Mouse (Mus musculus) hindlimb bud, embryonic 11.5 days (tissue): Measurements from ENCODE around the gene Iqca.
A peak's percentile ranks its signal among the peaks of the same experiment; 100 is the strongest.

Source experiments
- DNase-seq: peaks from one replicate; pipeline ENCODE4 v3.0.0-alpha.2; 2012; ENCODE audit warnings: low read depth, low spot score; ENCODE audit errors: extremely low spot score

Iqca gene

DNA sequence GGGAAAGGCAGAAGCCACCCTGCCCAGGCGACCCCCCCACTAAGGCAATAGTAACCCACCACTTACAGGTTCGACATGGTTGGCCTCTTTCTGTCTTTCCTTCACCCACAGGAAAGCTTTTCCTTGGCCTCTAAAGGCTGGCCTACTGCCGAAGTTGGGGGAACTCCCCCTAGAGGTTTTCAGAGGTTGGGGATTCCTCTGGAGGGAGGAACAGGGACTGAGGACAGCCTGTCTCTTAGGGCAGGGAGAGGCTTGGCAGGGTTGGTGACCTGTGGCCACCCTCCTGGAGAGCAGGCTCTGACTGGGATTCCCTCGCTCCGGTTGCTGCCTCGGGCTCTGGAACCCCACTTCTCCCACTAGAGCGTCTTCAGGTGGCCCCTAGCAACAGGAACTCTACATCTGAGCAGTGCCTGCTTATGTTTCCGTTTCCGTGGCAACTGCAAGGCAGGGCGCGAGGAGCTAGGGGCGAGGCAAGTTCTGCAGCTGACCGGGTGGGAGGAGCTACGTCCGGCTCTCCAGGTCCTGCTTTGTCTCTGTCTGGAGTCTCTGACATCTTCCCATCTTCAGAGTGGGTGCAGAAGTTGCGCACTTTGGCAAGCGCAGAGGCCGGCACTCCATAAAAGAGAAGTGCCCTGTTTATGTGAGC, at the start of gene Iqca:
Gene Iqca, minus strand, starts transcription at position 303 of the 646 bp plus-strand sequence.
- DNase-seq = peak; percentile 57

GRCm38 (mm10) chr1:90202207-90202978, 49.2 kb upstream of the Iqca start:
- no peak for DNase-seq

DNA sequence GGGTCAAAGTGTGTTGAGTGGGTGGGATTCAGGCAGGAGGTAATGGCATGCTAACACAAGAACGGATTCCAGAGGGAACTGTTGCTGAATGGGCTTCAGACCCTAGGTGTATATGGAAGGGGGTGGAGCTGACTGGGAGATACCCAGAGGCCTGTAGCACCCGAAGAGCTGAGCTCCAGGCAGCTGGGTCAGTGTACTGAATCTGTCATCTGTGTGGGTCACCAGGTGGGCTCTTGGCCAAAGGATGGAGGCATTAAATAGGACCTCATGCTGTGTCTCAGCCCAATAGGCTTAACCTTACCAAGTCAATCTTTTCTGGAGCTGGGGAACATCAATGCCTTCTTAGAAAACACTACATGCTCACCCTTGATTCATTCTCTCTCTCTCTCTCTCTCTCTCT, 48.5 kb upstream of the Iqca start:
- DNase-seq = no peak

DNA sequence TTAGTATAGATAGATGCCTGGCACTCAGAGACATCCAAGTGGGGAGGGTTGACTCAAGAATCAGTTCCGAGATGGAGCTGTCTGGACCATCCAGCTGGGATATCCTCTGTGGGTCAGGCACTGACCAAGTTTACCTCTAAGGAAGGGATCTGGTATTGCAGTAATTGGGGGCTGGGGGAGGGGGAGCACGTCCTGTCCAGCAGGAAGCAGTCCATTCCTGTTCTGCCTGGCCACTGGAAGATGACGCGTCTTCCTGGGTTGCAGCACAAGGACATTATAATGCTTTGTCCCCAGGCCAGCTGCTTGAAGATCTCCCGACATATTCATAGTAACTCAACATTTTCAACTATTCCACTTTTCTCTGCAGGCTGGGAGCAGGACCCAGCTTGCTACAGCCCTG, 48.0 kb upstream of the Iqca start:
- no peak for DNase-seq

DNA sequence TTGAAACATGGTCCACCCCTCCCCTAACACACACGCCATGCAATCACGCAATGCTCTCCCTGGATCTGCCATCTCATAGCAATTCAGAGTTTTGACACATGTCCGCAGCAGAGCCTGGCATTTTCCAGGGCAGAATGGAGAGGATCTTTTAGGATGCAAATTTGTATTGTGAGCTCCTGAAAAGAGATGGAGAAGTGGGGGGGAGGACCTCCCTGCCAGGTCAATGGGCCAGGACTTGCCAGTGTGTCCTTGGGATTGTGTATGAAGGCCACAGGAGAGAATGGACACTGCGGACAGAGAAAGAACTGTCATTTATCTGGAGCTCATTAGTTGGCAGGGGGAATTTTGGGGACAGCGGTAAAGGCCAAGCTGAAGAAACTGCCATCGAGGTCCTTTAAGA, 35.8 kb upstream of the Iqca start:
- DNase-seq = no peak

- DNase-seq = no peak
Measured at GRCm38 (mm10) chr1:90186874-90187273, 33.7 kb upstream of the Iqca start.

DNA sequence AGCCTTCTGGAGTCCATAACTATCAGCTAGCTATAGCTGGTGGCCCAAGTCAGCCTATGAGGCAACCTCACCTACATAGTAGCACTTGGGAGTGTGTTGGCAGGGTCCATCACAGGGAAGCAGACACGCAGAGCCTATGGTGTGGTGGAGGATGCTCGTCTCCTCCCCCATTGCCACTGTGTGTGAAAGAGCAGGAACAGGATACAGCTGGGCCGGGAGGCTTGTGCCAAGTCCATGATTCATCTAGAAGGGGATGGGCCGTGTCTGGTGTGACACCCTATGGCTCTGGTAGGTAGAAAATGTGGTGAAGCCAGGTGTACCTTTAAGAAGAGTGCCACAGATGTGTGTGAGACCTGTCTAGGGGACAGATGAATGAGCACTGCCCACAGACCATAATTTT, 33.0 kb upstream of the Iqca start:
- no peak for DNase-seq

GRCm38 (mm10) chr1:90183602-90184001, 30.4 kb upstream of the Iqca start:
- no peak for DNase-seq

DNA sequence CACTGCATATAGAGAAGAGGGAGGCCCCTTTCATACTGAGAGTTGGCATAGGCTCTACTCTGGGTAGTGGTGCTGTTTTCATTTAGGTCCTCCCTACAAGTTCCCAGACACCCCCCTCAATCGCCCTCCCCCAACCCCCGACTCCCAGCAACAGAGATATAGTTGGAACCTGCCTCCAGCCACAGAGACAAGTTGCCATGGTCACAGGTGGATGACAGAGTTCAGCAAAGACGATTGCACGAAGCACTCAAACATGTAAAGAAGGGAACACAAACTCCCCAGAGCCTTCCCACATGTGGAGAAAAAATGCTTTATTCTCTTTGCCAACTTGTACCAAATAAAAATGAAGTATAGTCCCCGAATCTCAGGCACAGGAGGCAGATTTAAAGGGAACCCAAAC, 29.3 kb upstream of the Iqca start:
- no peak for DNase-seq

GRCm38 (mm10) chr1:90180966-90181699, 27.9 kb upstream of the Iqca start:
- no peak for DNase-seq

GRCm38 (mm10) chr1:90180479-90180878, 27.3 kb upstream of the Iqca start:
- DNase-seq = no peak

GRCm38 (mm10) chr1:90177978-90178377, 24.8 kb upstream of the Iqca start:
- no peak for DNase-seq

- no peak for DNase-seq
Measured at GRCm38 (mm10) chr1:90177565-90177964, 24.4 kb upstream of the Iqca start.

DNA sequence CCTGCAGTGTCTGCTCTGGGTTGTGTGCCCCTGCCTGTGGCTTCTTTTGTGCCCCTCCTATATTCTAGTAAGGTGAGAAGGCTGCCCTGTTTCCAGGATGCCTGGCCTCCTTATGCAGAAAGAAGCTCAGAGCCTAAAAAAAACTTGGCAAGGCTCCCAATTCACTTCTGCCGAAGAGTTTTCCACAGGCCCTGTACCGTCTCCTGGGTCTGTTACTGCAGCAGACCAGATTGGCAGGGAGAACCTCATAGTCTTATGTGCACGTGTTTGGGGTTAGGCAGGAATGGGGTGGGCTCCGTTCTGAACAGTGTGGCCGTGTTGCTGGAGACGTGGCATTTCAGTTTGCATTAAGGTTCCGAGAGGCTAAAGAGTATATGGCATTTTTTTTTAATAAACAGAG, 23.0 kb upstream of the Iqca start:
- DNase-seq = no peak

DNA sequence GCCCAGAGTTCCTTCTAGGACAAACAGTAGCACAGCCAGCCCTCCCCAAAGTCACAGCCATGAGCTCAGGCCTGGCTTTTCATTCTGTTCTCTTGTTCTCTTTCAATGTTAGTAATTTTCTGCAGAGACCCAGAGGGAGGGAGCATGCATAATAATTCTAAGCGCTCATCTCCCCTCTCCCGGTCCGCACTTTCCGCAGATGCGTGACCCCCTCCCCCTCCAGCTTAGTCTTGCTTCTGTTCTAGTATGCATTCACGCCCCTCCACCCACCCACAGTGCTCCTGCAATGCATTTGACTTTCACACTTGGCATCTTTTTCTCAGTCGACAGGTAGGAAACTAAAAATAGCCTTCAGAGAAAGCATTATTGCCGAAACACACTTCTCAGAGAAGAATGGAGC, 21.1 kb upstream of the Iqca start:
- DNase-seq = no peak

- DNase-seq = no peak
Measured at GRCm38 (mm10) chr1:90164319-90164718, 11.1 kb upstream of the Iqca start.

DNA sequence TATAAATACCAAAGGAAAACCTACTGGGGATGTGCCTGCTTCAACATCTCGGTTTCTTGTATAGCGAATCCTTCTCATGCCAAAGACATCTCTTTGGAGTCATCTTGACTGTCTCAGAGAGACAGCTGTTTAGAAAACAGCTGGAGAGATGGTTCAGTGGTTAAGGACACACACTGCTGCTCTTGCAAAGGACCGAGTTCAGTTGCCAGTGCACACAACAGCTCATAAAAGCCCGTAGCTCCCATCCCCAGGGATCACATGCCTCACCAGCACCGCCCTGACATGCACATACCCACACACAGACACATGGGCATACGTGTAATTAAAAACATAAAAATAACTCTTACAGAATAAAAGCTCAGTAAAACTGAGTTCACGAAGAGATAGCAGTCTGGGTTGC, 10.0 kb upstream of the Iqca start:
- no peak for DNase-seq

GRCm38 (mm10) chr1:90162379-90162857, 9.2 kb upstream of the Iqca start:
- DNase-seq = no peak

- no peak for DNase-seq
Measured at GRCm38 (mm10) chr1:90161623-90162022, 8.4 kb upstream of the Iqca start.

GRCm38 (mm10) chr1:90159927-90160326, 6.7 kb upstream of the Iqca start:
- no peak for DNase-seq

DNA sequence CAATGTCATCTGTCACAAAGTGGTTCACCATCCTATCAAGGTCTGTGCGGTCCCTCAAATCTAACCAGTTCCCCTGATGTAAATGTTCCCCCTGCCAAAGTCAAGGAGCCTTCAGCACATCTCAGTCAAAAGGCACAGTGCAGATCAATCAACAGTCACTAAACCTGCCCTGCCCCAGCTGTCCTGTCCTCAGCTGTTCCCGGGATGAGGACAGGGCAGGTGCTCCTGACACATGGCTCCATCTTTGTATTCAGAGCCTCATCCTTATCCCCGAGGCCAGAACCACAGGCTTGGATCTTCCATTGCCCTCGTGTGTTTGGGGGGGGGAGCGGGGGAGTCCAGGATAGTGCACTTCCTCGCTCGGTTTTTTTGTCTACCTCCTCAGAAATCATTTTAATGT, 3.4 kb upstream of the Iqca start:
- DNase-seq = no peak

- DNase-seq = no peak
Measured at GRCm38 (mm10) chr1:90153787-90154186, 586 bp upstream of the Iqca start.
